Mouse (Mus musculus) monocyte, adult 59 days (primary cell): ENCODE results near the gene Sptbn1. TPM values are rescaled to one million over a fixed set of nuclear protein-coding genes. Genes with fewer than 3 reads are reported as not detected.

Source experiments
- total RNA-seq, 2 experiments: library from RNA; stranded (reverse); gene quantifications; one replicate each; pipeline ENCODE4 v1.2.4; 2023

The Sptbn1 gene
- total RNA-seq: 10 to 100 TPM; 88.1 to 88.9 TPM

GRCm38 (mm10) chr11:30267892-30268647, at the start of gene Sptbn1:
TSS of gene Sptbn1 (minus strand) at chr11:30268175.

Other genes starting within 250 kb of the Sptbn1 start
- gene Eml6, start 242.1 kb downstream of the Sptbn1 start, total RNA-seq: 1 to 10 TPM; 9.1 to 9.3 TPM
- not detected for gene 4930505A04Rik, start 203.7 kb upstream of the Sptbn1 start, total RNA-seq